ENCODE assay signal across 34 mouse cellular contexts in genomic region chr1:118553045-118553444, GRCm38 (mm10).
"Had no signal": no experiment of that assay in that cellular context is flagged by ENCODE, and none has a peak within 500 bp of the region (broad histone marks: within the 10 kb centered on the region; RNA-seq: fewer than 3 reads in every experiment).

No protein-coding gene starts in this region.

- H3K9me3 ChIP-seq: heart, embryonic 10.5 days; heart, embryonic 12.5 days; heart, embryonic 13.5 days; heart, embryonic 15.5 days; hindbrain, embryonic 10.5 days; hindbrain, embryonic 12.5 days; hindbrain, embryonic 13.5 days; hindbrain, embryonic 15.5 days; intestine, embryonic 15.5 days; kidney, embryonic 15.5 days had no signal

- H3K4me1 ChIP-seq: heart, embryonic 10.5 days; heart, embryonic 12.5 days; hindbrain, embryonic 10.5 days; hindbrain, embryonic 12.5 days; hindbrain, embryonic 13.5 days; hindbrain, embryonic 15.5 days; intestine, embryonic 15.5 days; kidney, embryonic 15.5 days had no signal

- H3K4me3 ChIP-seq: heart, embryonic 10.5 days; heart, embryonic 12.5 days; heart, embryonic 13.5 days; heart, embryonic 15.5 days; hindbrain, embryonic 10.5 days; hindbrain, embryonic 12.5 days; hindbrain, embryonic 13.5 days; hindbrain, embryonic 15.5 days; intestine, embryonic 15.5 days; kidney, embryonic 15.5 days; left cerebral cortex, adult 2 months had no signal

- H3K27ac ChIP-seq: heart, embryonic 10.5 days; heart, embryonic 13.5 days; heart, embryonic 15.5 days; hindbrain, embryonic 10.5 days; hindbrain, embryonic 12.5 days; hindbrain, embryonic 13.5 days; hindbrain, embryonic 14.5 days; hindbrain, embryonic 15.5 days; hindbrain, postnatal 0 days; intestine, embryonic 15.5 days; kidney, embryonic 15.5 days; kidney, postnatal 0 days; left cerebral cortex, adult 2 months had no signal

- ATAC-seq: hindbrain, embryonic 16.5 days; hindbrain, postnatal 0 days; inflammation-experienced regulatory T-cells, adult 6 months; intestine, embryonic 15.5 days; intestine, embryonic 16.5 days; intestine, postnatal 0 days had no signal

- DNase-seq: heart, postnatal 10 days; heart, postnatal 14 days; heart, postnatal 36 days; heart, postnatal 4 days; kidney, adult 11 months; kidney, adult 18-20 months; kidney, adult 2 months; kidney, adult 8-10 months; kidney, adult 9 months; kidney, postnatal 10 days; kidney, postnatal 14 days; kidney, postnatal 25 days; kidney, postnatal 36 days; kidney, postnatal 4 days; layer of hippocampus, adult 9-11 months; layer of hippocampus, postnatal 36 days had no signal

- H3K27me3 ChIP-seq: heart, embryonic 12.5 days; heart, embryonic 13.5 days; heart, embryonic 15.5 days; hindbrain, embryonic 12.5 days; hindbrain, embryonic 13.5 days; hindbrain, embryonic 15.5 days; intestine, embryonic 15.5 days; kidney, embryonic 15.5 days had no signal

- H3K9ac ChIP-seq: heart, embryonic 12.5 days; heart, embryonic 13.5 days; heart, embryonic 15.5 days; hindbrain, embryonic 12.5 days; hindbrain, embryonic 13.5 days; hindbrain, embryonic 14.5 days; hindbrain, embryonic 15.5 days; intestine, embryonic 15.5 days; kidney, embryonic 15.5 days had no signal
